Mouse (Mus musculus) lung, postnatal 0 days (tissue): ENCODE measurements around the gene Eif4g3. TPM values are rescaled to one million over a fixed set of nuclear protein-coding genes. Genes with fewer than 3 reads are reported as not detected.

ENCODE experiments used
- ATAC-seq: fragments of 200-750 bp; cut with Nextera tagmentation; 2 replicates; pipeline ENCODE4 v1.8.0; 2017; ENCODE audit warnings: moderate library complexity
- DNase-seq: peaks from one replicate; pipeline ENCODE4 v3.0.0-alpha.2; 2016; ENCODE audit warnings: low spot score
- H3K27ac ChIP-seq: fragments of 300-500 bp; sonication (generic); 2 replicates; pipeline ENCODE4 v1.5.1; 2014; ENCODE audit warnings: antibody characterized with exemption, mild to moderate bottlenecking, low read length, mixed read lengths
- H3K27me3 ChIP-seq: fragments of 300-500 bp; sonication (generic); replicated peaks from 2 replicates; pipeline ENCODE4 v1.6.1; 2014; ENCODE audit warnings: low read length, mixed read lengths; ENCODE audit not compliant: insufficient read depth
- H3K36me3 ChIP-seq: fragments of 300-500 bp; sonication (generic); 2 replicates; pipeline ENCODE4 v1.6.1; 2014; ENCODE audit warnings: low read length, mixed read lengths; ENCODE audit not compliant: insufficient read depth
- H3K4me1 ChIP-seq: fragments of 300-500 bp; sonication (generic); 2 replicates; pipeline ENCODE4 v1.6.1; 2014; ENCODE audit warnings: antibody characterized with exemption, low read depth, low read length, mixed read lengths; ENCODE audit not compliant: insufficient read depth
- H3K4me2 ChIP-seq: fragments of 300-500 bp; sonication (generic); replicated peaks from 2 replicates; pipeline ENCODE4 v1.6.1; 2014; ENCODE audit warnings: low read depth, mild to moderate bottlenecking, low read length, moderate library complexity, mixed read lengths
- H3K4me3 ChIP-seq: fragments of 300-500 bp; sonication (generic); 2 replicates; pipeline ENCODE4 v1.5.1; 2014; ENCODE audit warnings: low read depth, low read length
- H3K9ac ChIP-seq: fragments of 300-500 bp; sonication (generic); replicated peaks from 2 replicates; pipeline ENCODE4 v1.6.1; 2014; ENCODE audit warnings: low read depth, mild to moderate bottlenecking
- H3K9me3 ChIP-seq: fragments of 300-500 bp; sonication (generic); 2 replicates; pipeline ENCODE4 v1.6.1; 2016; ENCODE audit warnings: low read length, mixed read lengths
- CTCF ChIP-seq: IDR thresholded peaks from 2 replicates; pipeline ENCODE4 v1.5.1; 2016; ENCODE audit warnings: antibody characterized with exemption, mild to moderate bottlenecking
- EP300 ChIP-seq: IDR thresholded peaks from 2 replicates; pipeline ENCODE4 v1.6.1; 2016; ENCODE audit warnings: antibody characterized with exemption, mild to moderate bottlenecking, control low read depth
- WGBS: fragments of 180-500 bp; shearing (Covaris S2); extraction: QIAGEN DNeasy Blood & Tissue Kit; methylation state at CpG from one replicate; pipeline ENCODE4 v1.1.7; 2014; 5-methylcytosine and 5-hydroxymethylcytosine counted together
- polyA plus RNA-seq: library from polyadenylated mRNA; unstranded; fragments of >200 nt; fragmentation: Nextera tagmentation; extraction: Ambion mirVana; gene quantifications from 2 replicates; pipeline ENCODE4 v1.2.1, GENCODE M21; 2015

Eif4g3 gene
- polyA plus RNA-seq, 1 experiment from 2014 or later = 17.2 TPM

DNA sequence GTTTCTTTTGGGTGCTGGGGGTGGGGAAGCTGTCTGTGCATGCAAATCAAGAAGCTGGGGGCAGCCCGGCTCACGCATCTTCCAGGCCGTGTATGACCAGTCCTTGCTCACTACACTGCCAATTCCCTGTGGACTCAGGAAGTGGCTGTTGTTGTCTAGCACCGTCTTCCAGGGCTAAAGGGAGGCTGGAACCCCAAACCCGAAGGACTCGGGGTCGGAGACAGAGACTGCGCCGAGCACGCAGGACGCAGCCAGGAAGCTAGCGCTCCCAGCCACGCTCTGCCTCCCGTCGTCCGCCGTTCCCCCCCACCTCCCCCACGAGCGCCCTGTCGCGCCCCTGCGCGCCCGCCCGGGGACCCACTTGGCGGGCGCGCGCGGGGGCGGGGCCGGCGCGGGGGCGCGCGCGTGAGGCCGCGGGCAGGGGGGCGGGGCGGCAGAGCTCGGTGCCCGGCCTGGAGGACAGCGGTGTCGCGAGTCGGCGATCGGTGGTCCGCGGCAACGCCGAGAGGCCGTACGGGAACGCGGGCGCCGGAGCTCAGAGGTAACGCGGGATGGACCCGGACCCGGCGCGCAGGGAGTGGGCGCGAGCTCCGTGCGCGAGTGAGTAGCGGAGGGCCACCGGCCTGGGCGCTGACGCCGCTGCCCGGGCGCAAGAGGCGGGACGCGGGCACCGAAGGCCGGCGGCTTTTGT, 223.5 kb downstream of the Eif4g3 start, which contains the start of gene Hp1bp3:
Gene Hp1bp3, plus strand, starts transcription at position 97 of the 691 bp plus-strand sequence.
- TF ChIP-seq EP300 (no peak), CTCF (no peak)
- WGBS = under 1% methylated on average over 69 of the region's 84 CpGs
- Histone ChIP-seq H3K27ac (peak within 1 kb of the TSS; percentile 100), H3K4me3 (peak within 1 kb of the TSS; percentile 96), H3K36me3 (no peaks in the 10 kb centered on the region), H3K9ac (peak within 1 kb of the TSS; percentile 94), H3K9me3 (no peaks in the 10 kb centered on the region), H3K4me2 (peak within 1 kb of the TSS; percentile 81), H3K4me1 (peaks cover 12% of the 10 kb centered on the region; the same call in 1 of the 2 replicates), H3K27me3 (no peaks in the 10 kb centered on the region)
- ATAC-seq = peak; percentile 67
- DNase-seq = peak; percentile 81

DNA sequence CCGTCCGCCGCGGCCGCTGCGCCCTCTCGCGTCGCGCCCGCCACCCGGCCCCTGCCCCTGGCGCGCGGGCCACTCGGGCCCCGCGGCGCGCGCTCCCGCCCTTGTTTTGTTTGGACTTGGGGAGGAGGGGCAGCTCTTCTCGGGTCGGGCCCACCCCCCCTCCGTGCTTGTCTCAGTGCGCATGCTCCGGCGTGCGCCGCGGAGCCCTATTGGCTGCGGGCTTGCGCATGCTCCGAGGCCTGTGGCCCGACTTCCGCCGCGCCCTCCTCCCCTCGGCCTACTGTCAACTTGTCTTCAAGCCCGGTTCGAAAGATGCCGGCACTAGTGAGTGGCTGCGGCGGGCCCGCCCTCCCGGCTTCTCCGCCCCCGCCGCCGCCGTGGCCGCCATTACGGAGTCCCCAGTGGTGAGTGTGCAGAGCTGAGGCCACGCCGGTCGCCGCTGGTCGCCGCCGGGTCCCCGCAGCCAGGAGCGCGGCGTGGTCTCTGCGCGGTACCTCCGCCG, 224.1 kb downstream of the Eif4g3 start:
- Histone ChIP-seq H3K4me2 (peak overlapping the region; percentile 81), H3K9ac (peak overlapping the region; percentile 94), H3K27ac (peak overlapping the region; percentile 100), H3K36me3 (0 out of 2 replicates have a peak, but pooled peaks cover under 1% of the 10 kb centered on the region), H3K9me3 (no peaks in the 10 kb centered on the region), H3K27me3 (no peaks in the 10 kb centered on the region), H3K4me1 (peaks cover 12% of the 10 kb centered on the region; the same call in 1 of the 2 replicates), H3K4me3 (peak overlapping the region; percentile 96)
- WGBS = under 1% methylated on average over 51 of the region's 68 CpGs
- ATAC-seq = peak; percentile 94
- no peak for TF ChIP-seq EP300
- no peak for TF ChIP-seq CTCF
- DNase-seq = peak; percentile 99

GRCm38 (mm10) chr4:138217441-138217840, 224.6 kb downstream of the Eif4g3 start:
- peak; percentile 7 for ATAC-seq
- Histone ChIP-seq H3K27ac (peak overlapping the region; percentile 100), H3K36me3 (peaks cover 4% of the 10 kb centered on the region; the same call in 1 of the 2 replicates), H3K9ac (peak overlapping the region; percentile 85), H3K4me2 (peak overlapping the region; percentile 81), H3K27me3 (no peaks in the 10 kb centered on the region), H3K4me1 (peaks cover 12% of the 10 kb centered on the region; the same call in 1 of the 2 replicates), H3K9me3 (no peaks in the 10 kb centered on the region), H3K4me3 (peak overlapping the region; percentile 96)
- no peak for DNase-seq
- TF ChIP-seq EP300 (no peak), CTCF (no peak)
- WGBS = under 1% methylated on average over 29 of the region's 36 CpGs

- Histone ChIP-seq H3K9ac (peak overlapping the region; percentile 85), H3K27ac (peak overlapping the region; percentile 100; the same call in 1 of the 2 replicates), H3K4me2 (peak overlapping the region; percentile 81), H3K4me1 (peaks cover 12% of the 10 kb centered on the region; the same call in 1 of the 2 replicates), H3K27me3 (no peaks in the 10 kb centered on the region), H3K36me3 (peaks cover 6% of the 10 kb centered on the region; the same call in 1 of the 2 replicates), H3K4me3 (peak overlapping the region; percentile 96), H3K9me3 (no peaks in the 10 kb centered on the region)
- DNase-seq (no peak), ATAC-seq (no peak)
- 64% methylated on average over 11 of the region's 11 CpGs for WGBS
- TF ChIP-seq CTCF = no peak
- TF ChIP-seq EP300 = no peak
Observed at GRCm38 (mm10) chr4:138217951-138218685, 225.3 kb downstream of the Eif4g3 start.

- Histone ChIP-seq H3K27ac (no peak overlapping the region), H3K36me3 (peaks cover 17% of the 10 kb centered on the region; the same call in 1 of the 2 replicates), H3K27me3 (no peaks in the 10 kb centered on the region), H3K4me1 (peaks cover 12% of the 10 kb centered on the region; the same call in 1 of the 2 replicates), H3K4me2 (no peak overlapping the region), H3K9me3 (no peaks in the 10 kb centered on the region), H3K4me3 (no peak overlapping the region), H3K9ac (no peak overlapping the region)
- TF ChIP-seq EP300 (no peak), CTCF (no peak)
- 78% methylated on average over 5 of the region's 5 CpGs for WGBS
- no peak for ATAC-seq
- no peak for DNase-seq
Observed at GRCm38 (mm10) chr4:138219331-138219730, 226.5 kb downstream of the Eif4g3 start.

DNA sequence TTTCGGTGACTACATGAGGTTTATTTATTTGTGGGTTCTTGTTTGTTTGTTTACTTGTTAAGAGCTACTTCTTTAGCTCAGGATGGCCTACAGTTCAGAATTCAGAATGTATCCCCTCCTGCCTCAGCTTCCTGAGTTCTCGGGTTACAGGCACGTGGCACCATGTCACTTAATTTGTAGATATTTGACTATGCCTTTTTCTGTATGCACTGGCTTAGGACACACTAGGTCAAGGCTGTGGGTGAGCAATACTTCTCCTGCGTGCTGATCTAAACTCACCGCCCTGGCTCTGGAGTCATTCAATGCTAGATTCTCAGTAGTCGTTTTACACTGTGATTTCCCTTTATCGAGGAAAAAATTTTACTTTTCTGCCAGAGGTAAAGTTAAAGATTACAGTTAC, 227.9 kb downstream of the Eif4g3 start:
- DNase-seq (no peak), ATAC-seq (no peak)
- H3K9ac ChIP-seq = no peak overlapping the region
- WGBS = 64% methylated on average over 7 of the region's 7 CpGs
- TF ChIP-seq EP300 (no peak), CTCF (no peak)
- H3K36me3 ChIP-seq = peaks cover 26% of the 10 kb centered on the region; the same call in 1 of the 2 replicates
- no peaks in the 10 kb centered on the region for H3K9me3 ChIP-seq
- no peak overlapping the region for H3K4me3 ChIP-seq
- no peaks in the 10 kb centered on the region for H3K27me3 ChIP-seq
- H3K4me2 ChIP-seq = no peak overlapping the region
- H3K27ac ChIP-seq = no peak overlapping the region
- peaks cover 12% of the 10 kb centered on the region; the same call in 1 of the 2 replicates for H3K4me1 ChIP-seq
